Mouse (Mus musculus) ES-E14 (cell line): Measurements from ENCODE around the gene Polr1a. TPM values are rescaled to one million over a fixed set of nuclear protein-coding genes. Genes with fewer than 3 reads are reported as not detected.

Experiments used
- DNase-seq: peaks from one replicate; pipeline ENCODE4 v3.0.0-alpha.2; 2013; ENCODE audit warnings: low read depth, low spot score
- H3K27ac ChIP-seq: 2 replicates; pipeline ENCODE4 v1.5.1; 2012; ENCODE audit warnings: low read depth, mild to moderate bottlenecking, low read length, moderate library complexity, mixed read lengths; ENCODE audit not compliant: poor library complexity, insufficient read depth, severe bottlenecking
- H3K36me3 ChIP-seq: 2 replicates; pipeline ENCODE4 v1.6.1; 2012; ENCODE audit warnings: mild to moderate bottlenecking, low read length, moderate library complexity, mixed read lengths; ENCODE audit not compliant: control insufficient read depth, poor library complexity, insufficient read depth, severe bottlenecking
- H3K4me1 ChIP-seq, 2 experiments: fragments of 150-350 bp in 1 of 2; sonication (generic) in 1 of 2; 2 replicates each; pipeline ENCODE4 v1.6.1; 2012; ENCODE audit warnings: low read length in 2 of 2, mild to moderate bottlenecking in 1 of 2, mixed read lengths in 1 of 2; ENCODE audit not compliant: control insufficient read depth in 2 of 2, insufficient read depth in 2 of 2, poor library complexity in 1 of 2
- H3K4me3 ChIP-seq, 2 experiments: fragments of 150-350 bp in 1 of 2; sonication (generic) in 1 of 2; 2 replicates each; pipeline ENCODE4 v1.5.1; 2012; ENCODE audit warnings: low read length in 2 of 2, low read depth in 1 of 2, mild to moderate bottlenecking in 1 of 2, mixed read lengths in 1 of 2; ENCODE audit not compliant: insufficient read depth in 1 of 2, poor library complexity in 1 of 2, severe bottlenecking in 1 of 2
- H3K9ac ChIP-seq: 2 replicates; pipeline ENCODE4 v1.6.1; 2012; ENCODE audit warnings: low read depth, mild to moderate bottlenecking, low read length, mixed read lengths; ENCODE audit not compliant: poor library complexity, insufficient read depth, severe bottlenecking
- H3K9me3 ChIP-seq: fragments of 150-350 bp; sonication (generic); 2 replicates; pipeline ENCODE4 v1.6.1; 2012; ENCODE audit warnings: low read depth, mild to moderate bottlenecking, low read length; ENCODE audit not compliant: control insufficient read depth, insufficient read depth
- CHD2 ChIP-seq: IDR thresholded peaks from 2 replicates; pipeline ENCODE4 v1.6.1; 2014; ENCODE audit warnings: mild to moderate bottlenecking, low read depth, low read length, inconsistent platforms
- HCFC1 ChIP-seq: IDR thresholded peaks from 2 replicates; pipeline ENCODE4 v1.6.1; 2012; ENCODE audit warnings: low read length, inconsistent platforms, borderline replicate concordance; ENCODE audit not compliant: insufficient read depth
- MAFK ChIP-seq: IDR thresholded peaks from 2 replicates; pipeline ENCODE4 v1.6.1; 2014; ENCODE audit warnings: mild to moderate bottlenecking, low read depth, low read length, inconsistent platforms; ENCODE audit not compliant: insufficient read depth
- ZC3H11A ChIP-seq: IDR thresholded peaks from 2 replicates; pipeline ENCODE4 v1.6.1; 2012; ENCODE audit warnings: low read depth, mild to moderate bottlenecking, inconsistent platforms, low read length, borderline replicate concordance
- ZNF384 ChIP-seq: IDR thresholded peaks from 2 replicates; pipeline ENCODE4 v1.6.1; 2012; ENCODE audit warnings: low read depth, low read length, inconsistent platforms
- in situ Hi-C, 2 experiments: fragments of 600-800 bp; cut with MboI; formaldehyde crosslinking; loops; one replicate each; pipeline ENCODE4 v1.15.1; 2025; ENCODE audit warnings: low sequenced_read_pairs in 2 of 2, inconsistent platforms in 1 of 2; ENCODE audit not compliant: unreplicated experiment in 2 of 2
- total RNA-seq: library from RNA; depleted of rRNA; stranded (reverse); fragments of 300-350 nt; gene quantifications from 2 replicates; pipeline ENCODE4 v1.2.3, GENCODE M21; 2012; rRNA removed

Polr1a gene
- total RNA-seq, 1 experiment, result 111 TPM

DNA sequence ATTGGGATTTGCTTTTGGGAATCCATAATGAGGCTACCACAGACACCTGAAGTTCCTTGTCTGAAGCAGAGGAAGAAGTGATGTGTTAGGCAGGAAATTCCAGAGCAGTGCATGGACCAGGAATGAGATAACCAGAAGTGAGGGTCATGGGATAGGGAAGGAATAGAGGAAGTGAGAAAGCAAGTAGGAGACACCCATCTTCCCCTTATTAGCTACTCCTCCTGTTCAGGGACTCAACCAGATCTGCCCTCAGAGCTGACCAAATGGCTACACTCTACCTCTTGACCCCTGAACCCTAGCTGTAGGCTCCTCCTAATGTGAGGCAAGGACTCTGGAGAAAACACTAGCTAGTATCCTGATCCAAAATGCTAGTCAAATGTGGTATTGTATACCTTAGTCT, 116.6 kb downstream of the Polr1a start:
- Histone ChIP-seq H3K9ac (no peak overlapping the region), H3K36me3 (no peaks in the 10 kb centered on the region), H3K4me1 (no peaks in the 10 kb centered on the region), H3K4me3 (no peak overlapping the region), H3K27ac (no peak overlapping the region), H3K9me3 (no peaks in the 10 kb centered on the region)
- in situ Hi-C loops, result no loop called here
- TF ChIP-seq CHD2 (no peak), MAFK (no peak), ZC3H11A (no peak), ZNF384 (no peak), HCFC1 (no peak)
- DNase-seq, result no peak

DNA sequence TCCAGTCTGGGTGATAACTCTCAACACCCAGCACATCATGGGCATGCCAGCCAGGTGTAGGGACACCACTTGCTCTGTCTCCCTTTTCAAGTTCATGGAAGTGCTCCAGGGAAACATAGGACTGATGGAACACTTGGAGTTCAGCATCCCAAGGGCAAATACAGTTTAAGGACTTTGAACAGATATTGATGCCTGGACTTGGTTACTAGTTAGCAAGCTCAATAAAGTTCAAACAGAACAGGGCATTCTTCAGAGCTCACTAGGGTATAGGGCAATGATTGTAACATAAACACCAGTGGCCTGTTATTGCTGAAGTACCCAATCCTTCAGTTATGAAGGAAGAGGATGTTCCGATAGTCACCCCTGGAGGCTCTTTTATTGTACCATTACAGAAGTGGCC, 119.2 kb downstream of the Polr1a start:
- H3K9me3 ChIP-seq, result no peaks in the 10 kb centered on the region
- H3K9ac ChIP-seq, result no peak overlapping the region
- H3K4me3 ChIP-seq, result no peak overlapping the region
- no peaks in the 10 kb centered on the region for H3K4me1 ChIP-seq
- TF ChIP-seq CHD2, result no peak
- TF ChIP-seq HCFC1, result no peak
- no peak for TF ChIP-seq ZNF384
- no peak for TF ChIP-seq MAFK
- no peak for TF ChIP-seq ZC3H11A
- in situ Hi-C loops, result no loop called here
- DNase-seq, result no peak
- H3K36me3 ChIP-seq, result no peaks in the 10 kb centered on the region
- H3K27ac ChIP-seq, result no peak overlapping the region

DNA sequence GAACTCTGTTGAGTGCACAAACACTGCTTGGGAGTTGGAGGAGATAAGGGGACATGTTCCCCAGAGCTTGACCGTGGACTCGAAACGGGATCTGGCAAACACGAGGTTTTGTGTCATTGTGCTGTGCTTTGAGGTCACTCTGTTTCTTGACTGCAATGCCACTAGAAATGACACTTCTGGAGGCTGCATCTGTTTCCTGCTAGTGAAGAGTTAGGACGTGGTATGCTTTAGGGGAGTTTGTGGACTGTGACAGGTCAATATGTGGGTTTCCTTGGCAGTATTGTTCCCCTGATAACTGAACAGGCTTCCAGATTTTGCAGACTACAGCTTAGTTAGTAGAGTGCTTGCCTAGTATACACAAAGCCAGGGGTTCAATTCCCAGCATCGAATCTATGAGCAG, 120.8 kb downstream of the Polr1a start:
- no peaks in the 10 kb centered on the region for H3K36me3 ChIP-seq
- no peak for DNase-seq
- H3K4me1 ChIP-seq, result no peaks in the 10 kb centered on the region
- no peak overlapping the region for H3K4me3 ChIP-seq
- no peaks in the 10 kb centered on the region for H3K9me3 ChIP-seq
- in situ Hi-C loops, result no loop called here
- H3K9ac ChIP-seq, result no peak overlapping the region
- no peak for TF ChIP-seq MAFK
- no peak for TF ChIP-seq HCFC1
- TF ChIP-seq ZC3H11A, result no peak
- TF ChIP-seq ZNF384, result no peak
- TF ChIP-seq CHD2, result no peak
- H3K27ac ChIP-seq, result no peak overlapping the region

Other genes starting within 250 kb of the Polr1a start
- gene Reep1, start 201.5 kb upstream of the Polr1a start, total RNA-seq, result 6.9 and 8.9 TPM in 2 replicates
- gene Mrpl35, start 82.1 kb upstream of the Polr1a start, total RNA-seq, result 27.4 and 34.0 TPM in 2 replicates
- 166 and 181 TPM in 2 replicates for gene Immt, start 77.7 kb upstream of the Polr1a start, total RNA-seq
- 196 and 218 TPM in 2 replicates for gene Ptcd3, start 303 bp upstream of the Polr1a start, total RNA-seq
- 9.4 and 13.3 TPM in 2 replicates for gene St3gal5, start 188.5 kb downstream of the Polr1a start, total RNA-seq